Mouse (Mus musculus): ENCODE measurements around the gene Ankrd13b.
"Not testable (repeated sequence)": the region's sequence is repeated elsewhere in the genome, so short reads cannot be mapped to it uniquely, and the experiment has no call there.

The Ankrd13b gene

GRCm38 (mm10) chr11:77489591-77490235 lies at the start of gene Ankrd13b:
Ankrd13b (minus strand) TSS chr11:77489678.
- DNase-seq: peak in 1 of 2 experiments; percentile 61

- DNase-seq: no peak
These were observed 42.8 kb upstream of the Ankrd13b start for GRCm38 (mm10) chr11:77532202-77532846.

- no peak for DNase-seq
These were observed 41.4 kb upstream of the Ankrd13b start for GRCm38 (mm10) chr11:77530862-77531261.

GRCm38 (mm10) chr11:77529644-77530043 lies 40.2 kb upstream of the Ankrd13b start:
- no peak for DNase-seq

GRCm38 (mm10) chr11:77528420-77528819 lies 38.9 kb upstream of the Ankrd13b start:
- not testable (repeated sequence) for DNase-seq

GRCm38 (mm10) chr11:77525804-77526486 lies 36.5 kb upstream of the Ankrd13b start:
- no peak for DNase-seq

GRCm38 (mm10) chr11:77520601-77521529 lies 31.4 kb upstream of the Ankrd13b start:
- DNase-seq: peak; percentile 39 to 48

GRCm38 (mm10) chr11:77519043-77519442 lies 29.6 kb upstream of the Ankrd13b start, which contains the start of gene Gm10392:
Gm10392 (minus strand) TSS chr11:77519198.
- peak; percentile 46 to 58 for DNase-seq

GRCm38 (mm10) chr11:77518051-77518798 lies 28.7 kb upstream of the Ankrd13b start:
- no peak for DNase-seq

- DNase-seq: no peak
These were observed 27.3 kb upstream of the Ankrd13b start for GRCm38 (mm10) chr11:77516553-77517425.

- peak in 1 of 2 experiments; percentile 22 for DNase-seq
These were observed 26.4 kb upstream of the Ankrd13b start, which contains the start of gene Trp53i13 for GRCm38 (mm10) chr11:77515637-77516552. Trp53i13 (minus strand) TSS chr11:77515980.

GRCm38 (mm10) chr11:77514832-77515636 lies 25.6 kb upstream of the Ankrd13b start, which contains the start of gene Abhd15:
Abhd15 (plus strand) TSS chr11:77515121.
- peak; percentile 60 to 67 for DNase-seq

GRCm38 (mm10) chr11:77514281-77514831 lies 24.9 kb upstream of the Ankrd13b start:
- no peak for DNase-seq

- no peak for DNase-seq
These were observed 24.3 kb upstream of the Ankrd13b start for GRCm38 (mm10) chr11:77513811-77514170.

GRCm38 (mm10) chr11:77512891-77513810 lies 23.7 kb upstream of the Ankrd13b start:
- peak; percentile 79 to 84 for DNase-seq

- no peak for DNase-seq
These were observed 21.9 kb upstream of the Ankrd13b start for GRCm38 (mm10) chr11:77511336-77511735.

Measured in spleen, adult 18-20 months (tissue).